Mouse (Mus musculus) adrenal gland, postnatal 4 days (tissue): ENCODE results near the gene Ing4. TPM values are rescaled to one million over a fixed set of nuclear protein-coding genes. Genes with fewer than 3 reads are reported as not detected.
A peak's percentile ranks its signal among the peaks of the same experiment; 100 is the strongest.

Experiments used
- DNase-seq, 2 experiments: peaks; one replicate each; pipeline ENCODE4 v3.0.0; 2021 to 2022; ENCODE audit warnings: low spot score in 2 of 2, mixed read lengths in 2 of 2
- long read RNA-seq, 2 experiments: library from polyadenylated mRNA; stranded (forward); transcript quantifications; one replicate each; pipeline ENCODE4 v2.0.0; 2021
- total RNA-seq, 2 experiments: library from RNA; stranded (reverse); gene quantifications; 2 replicates each; pipeline ENCODE4 v1.2.3; 2021

Gene Ing4
- 100 to 1,000 TPM; 118 TPM for total RNA-seq
- long read RNA-seq, experiment 1, transcript Ing4-201 (8 exons, 1,629 nt) = major isoform, 47 of 118 reads
- long read RNA-seq, experiment 1, transcript Ing4-205 (8 exons, 1,446 nt) = minor isoform, 5 of 118 reads
- long read RNA-seq, experiment 1, partial matches to known transcripts = 11 of 118 reads
- long read RNA-seq, experiment 1, other reads (novel, unspliced or antisense) = 54 of 118 reads
- long read RNA-seq, experiment 2, transcript Ing4-201 (8 exons, 1,629 nt) = major isoform, 47 of 109 reads
- long read RNA-seq, experiment 2, partial matches to known transcripts = 3 of 109 reads
- long read RNA-seq, experiment 2, other reads (novel, unspliced or antisense) = 53 of 109 reads

GRCm38 (mm10) chr6:125039533-125040153 lies at the start of gene Ing4:
Gene Ing4, plus strand, starts transcription at chr6:125039760.
- peak; percentile 42 to 64 for DNase-seq

GRCm38 (mm10) chr6:124992241-124992640 lies 47.3 kb upstream of the Ing4 start:
- DNase-seq = no peak

GRCm38 (mm10) chr6:124993365-124993764 lies 46.2 kb upstream of the Ing4 start:
- DNase-seq = no peak

- DNase-seq = no peak
Observed at GRCm38 (mm10) chr6:124993876-124994275, 45.7 kb upstream of the Ing4 start.

GRCm38 (mm10) chr6:124995246-124995645 lies 44.3 kb upstream of the Ing4 start:
- peak in 1 of 2 experiments; percentile 48 for DNase-seq

GRCm38 (mm10) chr6:124995831-124996403 lies 43.6 kb upstream of the Ing4 start:
- DNase-seq = no peak

- DNase-seq = peak; percentile 67 to 74
Observed at GRCm38 (mm10) chr6:124996551-124997501, 42.7 kb upstream of the Ing4 start, which contains the start of gene Pianp. Gene Pianp, plus strand, starts transcription at chr6:124996694.

- DNase-seq = no peak
Observed at GRCm38 (mm10) chr6:124998066-124998465, 41.5 kb upstream of the Ing4 start.

- no peak for DNase-seq
Observed at GRCm38 (mm10) chr6:124999091-124999490, 40.5 kb upstream of the Ing4 start.

GRCm38 (mm10) chr6:124999546-124999945 lies 40.0 kb upstream of the Ing4 start:
- DNase-seq = no peak

- DNase-seq = no peak
Observed at GRCm38 (mm10) chr6:125003706-125004105, 35.9 kb upstream of the Ing4 start.

- DNase-seq = no peak
Observed at GRCm38 (mm10) chr6:125005086-125005485, 34.5 kb upstream of the Ing4 start.

- no peak for DNase-seq
Observed at GRCm38 (mm10) chr6:125008060-125008459, 31.5 kb upstream of the Ing4 start.

GRCm38 (mm10) chr6:125008586-125009128 lies 30.9 kb upstream of the Ing4 start:
- peak; percentile 82 to 92 for DNase-seq

GRCm38 (mm10) chr6:125009129-125009180 lies 30.6 kb upstream of the Ing4 start, which contains the start of gene Zfp384:
Gene Zfp384, plus strand, starts transcription at chr6:125009145.
- no peak for DNase-seq

- peak; percentile 51 to 66 for DNase-seq
Observed at GRCm38 (mm10) chr6:125009181-125010073, 30.1 kb upstream of the Ing4 start.

GRCm38 (mm10) chr6:125017682-125018081 lies 21.9 kb upstream of the Ing4 start:
- DNase-seq = no peak

- peak; percentile 35 to 37 for DNase-seq
Observed at GRCm38 (mm10) chr6:125030532-125030931, 9.0 kb upstream of the Ing4 start.

GRCm38 (mm10) chr6:125031604-125032003 lies 8.0 kb upstream of the Ing4 start:
- no peak for DNase-seq

GRCm38 (mm10) chr6:125038666-125039065 lies 894 bp upstream of the Ing4 start:
- DNase-seq = no peak
